Mouse (Mus musculus): ENCODE results near the gene Wdr44. TPM values are rescaled to one million over a fixed set of nuclear protein-coding genes. Genes with fewer than 3 reads are reported as not detected.

Wdr44 gene
- polyA plus RNA-seq, 1 experiment from 2014 or later = 4.4 TPM

Other genes with a start within 250 kb of the Wdr44 start
- not detected in 2 replicates for gene Gm4907, start 189.5 kb downstream of the Wdr44 start, polyA plus RNA-seq (2016; fragmentation: Nextera tagmentation; extraction: Ambion mirVana)